Mouse (Mus musculus) limb, embryonic 11.5 days (tissue): ENCODE measurements around the gene Reep3. TPM values are rescaled to one million over a fixed set of nuclear protein-coding genes. Genes with fewer than 3 reads are reported as not detected.
A peak's percentile ranks its signal among the peaks of the same experiment; 100 is the strongest.

Experiments used
- ATAC-seq: fragments of 200-750 bp; cut with Nextera tagmentation; 2 replicates; pipeline ENCODE4 v1.8.0; 2017; ENCODE audit warnings: low read depth; ENCODE audit not compliant: insufficient number of reproducible peaks, low FRiP score, low TSS enrichment
- DNase-seq: peaks from one replicate; pipeline ENCODE4 v3.0.0-alpha.2; 2015; ENCODE audit warnings: low spot score
- H3K27ac ChIP-seq: fragments of 300-500 bp; sonication (generic); replicated peaks from 2 replicates; pipeline ENCODE4 v1.5.1; 2014; ENCODE audit warnings: low read depth, mild to moderate bottlenecking, low read length
- H3K27me3 ChIP-seq: fragments of 300-500 bp; sonication (generic); 2 replicates; pipeline ENCODE4 v1.6.1; 2014; ENCODE audit warnings: mild to moderate bottlenecking, low read length, mixed read lengths; ENCODE audit not compliant: control insufficient read depth, insufficient read depth
- H3K36me3 ChIP-seq: fragments of 300-500 bp; sonication (generic); 2 replicates; pipeline ENCODE4 v1.6.1; 2014; ENCODE audit warnings: mild to moderate bottlenecking, low read length, moderate library complexity, mixed read lengths; ENCODE audit not compliant: control insufficient read depth, insufficient read depth
- H3K4me1 ChIP-seq: fragments of 300-500 bp; sonication (generic); 2 replicates; pipeline ENCODE4 v1.6.1; 2014; ENCODE audit warnings: low read length, mixed read lengths; ENCODE audit not compliant: control insufficient read depth, insufficient read depth
- H3K4me2 ChIP-seq: fragments of 300-500 bp; sonication (generic); 2 replicates; pipeline ENCODE4 v1.6.1; 2014; ENCODE audit warnings: low read depth, mild to moderate bottlenecking, moderate library complexity; ENCODE audit not compliant: severe bottlenecking
- H3K4me3 ChIP-seq: fragments of 300-500 bp; sonication (generic); 2 replicates; pipeline ENCODE4 v1.5.1; 2014; ENCODE audit warnings: low read depth, low read length
- H3K9ac ChIP-seq: fragments of 300-500 bp; sonication (generic); 2 replicates; pipeline ENCODE4 v1.6.1; 2014; ENCODE audit warnings: mild to moderate bottlenecking, low read length
- H3K9me3 ChIP-seq: fragments of 300-500 bp; sonication (generic); 2 replicates; pipeline ENCODE4 v1.6.1; 2016; ENCODE audit warnings: low read length; ENCODE audit not compliant: control insufficient read depth
- WGBS: fragments of 180-500 bp; shearing (Covaris S2); extraction: QIAGEN DNeasy Blood & Tissue Kit; methylation state at CpG from one replicate; pipeline ENCODE4 v1.1.7; 2014; 5-methylcytosine and 5-hydroxymethylcytosine counted together
- polyA plus RNA-seq: library from polyadenylated mRNA; unstranded; fragments of >200 nt; fragmentation: Nextera tagmentation; extraction: Ambion mirVana; gene quantifications from 2 replicates; pipeline ENCODE4 v1.2.1, GENCODE M21; 2014

Reep3 gene
- polyA plus RNA-seq, 1 experiment from 2014 or later = 21.7 TPM

- ATAC-seq (0 out of 2 replicates have a peak, but pooled peaks have one; percentile 36), DNase-seq (peak; percentile 42)
- Histone ChIP-seq H3K9me3 (no peaks in the 10 kb centered on the region), H3K9ac (no peak overlapping the region), H3K36me3 (no peaks in the 10 kb centered on the region), H3K4me1 (peaks cover 16% of the 10 kb centered on the region), H3K4me3 (no peak overlapping the region), H3K27ac (no peak overlapping the region; the same call in 1 of the 2 replicates), H3K27me3 (no peaks in the 10 kb centered on the region), H3K4me2 (no peak overlapping the region)
- 42% methylated on average over 10 of the region's 10 CpGs for WGBS
These were observed 13.1 kb downstream of the Reep3 start for GRCm38 (mm10) chr10:67083446-67084166.

DNA sequence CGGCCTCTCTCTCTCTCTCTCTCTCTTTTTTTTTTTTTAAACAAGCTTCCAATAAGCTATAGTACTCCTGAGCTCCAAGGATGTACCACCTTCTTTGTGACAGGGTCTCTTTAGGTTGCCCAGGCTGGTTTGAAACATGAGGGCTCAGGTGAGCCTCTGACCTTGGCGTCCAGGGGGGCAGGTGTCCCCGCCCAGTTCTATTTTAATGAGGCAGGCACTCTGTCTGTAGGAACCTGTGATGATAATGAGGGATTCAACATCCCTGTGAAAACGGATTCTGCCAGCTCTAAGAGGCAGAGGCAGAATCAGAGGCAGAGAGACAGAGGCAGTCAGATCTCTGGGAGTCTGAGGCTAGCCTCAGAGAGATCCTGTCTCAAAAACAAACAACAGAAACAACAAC is 14.2 kb downstream of the Reep3 start:
- Histone ChIP-seq H3K9me3 (no peaks in the 10 kb centered on the region), H3K27me3 (no peaks in the 10 kb centered on the region), H3K4me3 (no peak overlapping the region), H3K4me2 (no peak overlapping the region), H3K4me1 (peaks cover 16% of the 10 kb centered on the region), H3K36me3 (no peaks in the 10 kb centered on the region), H3K9ac (no peak overlapping the region), H3K27ac (no peak overlapping the region)
- DNase-seq (no peak), ATAC-seq (no peak)
- WGBS = 82% methylated on average over 4 of the region's 4 CpGs

DNA sequence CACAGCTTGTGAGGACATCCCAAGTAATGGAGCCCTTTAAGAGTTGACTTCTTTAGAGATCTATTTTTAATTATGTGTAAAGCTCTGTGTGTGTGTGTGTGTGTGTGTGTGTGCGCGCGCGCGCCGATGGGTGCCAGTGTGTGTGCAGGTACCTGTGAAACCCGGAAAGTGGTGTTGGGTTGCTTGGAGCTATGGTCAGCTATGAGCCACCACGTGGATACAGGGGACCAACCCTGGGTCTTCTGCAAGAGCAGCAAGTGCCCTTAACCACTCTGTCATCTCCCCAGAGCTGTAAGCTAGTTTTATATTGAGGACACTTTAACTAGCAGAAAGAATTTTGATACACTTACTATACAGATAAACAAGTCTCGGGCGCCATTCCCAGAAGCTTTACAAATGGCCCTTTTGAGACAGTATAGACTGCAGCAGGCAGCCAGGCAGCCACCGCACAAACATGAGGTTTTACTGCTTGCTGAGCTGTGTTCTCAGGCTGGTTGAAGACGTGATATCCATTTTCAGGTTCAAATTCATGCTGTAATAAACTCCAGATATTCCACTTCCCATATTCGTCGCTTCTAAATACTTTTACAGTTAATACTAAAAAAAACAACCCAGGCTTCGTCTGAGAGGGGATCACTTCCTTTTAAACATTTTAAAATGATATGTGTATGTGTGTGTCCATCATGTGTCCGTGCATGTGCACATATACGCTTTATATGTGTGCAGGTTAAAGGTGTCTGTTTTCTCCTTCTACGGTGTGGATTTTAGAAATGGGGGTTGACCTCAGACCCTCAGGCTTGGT is 15.3 kb downstream of the Reep3 start:
- no peaks in the 10 kb centered on the region for H3K27me3 ChIP-seq
- no peak overlapping the region for H3K27ac ChIP-seq
- no peak overlapping the region for H3K9ac ChIP-seq
- no peaks in the 10 kb centered on the region for H3K9me3 ChIP-seq
- WGBS = 85% methylated on average over 18 of the region's 18 CpGs
- H3K4me2 ChIP-seq = no peak overlapping the region
- no peak overlapping the region for H3K4me3 ChIP-seq
- ATAC-seq (no peak), DNase-seq (no peak)
- peaks cover 18% of the 10 kb centered on the region for H3K4me1 ChIP-seq
- no peaks in the 10 kb centered on the region for H3K36me3 ChIP-seq

- Histone ChIP-seq H3K36me3 (no peaks in the 10 kb centered on the region), H3K9ac (no peak overlapping the region), H3K9me3 (no peaks in the 10 kb centered on the region), H3K4me1 (peaks cover 12% of the 10 kb centered on the region; the same call in 1 of the 2 replicates), H3K4me3 (no peak overlapping the region), H3K27me3 (no peaks in the 10 kb centered on the region), H3K4me2 (no peak overlapping the region), H3K27ac (no peak overlapping the region)
- no peak for ATAC-seq
- no peak for DNase-seq
- 75% methylated on average over 4 of the region's 4 CpGs for WGBS
These were observed 17.7 kb downstream of the Reep3 start for GRCm38 (mm10) chr10:67079030-67079429.

DNA sequence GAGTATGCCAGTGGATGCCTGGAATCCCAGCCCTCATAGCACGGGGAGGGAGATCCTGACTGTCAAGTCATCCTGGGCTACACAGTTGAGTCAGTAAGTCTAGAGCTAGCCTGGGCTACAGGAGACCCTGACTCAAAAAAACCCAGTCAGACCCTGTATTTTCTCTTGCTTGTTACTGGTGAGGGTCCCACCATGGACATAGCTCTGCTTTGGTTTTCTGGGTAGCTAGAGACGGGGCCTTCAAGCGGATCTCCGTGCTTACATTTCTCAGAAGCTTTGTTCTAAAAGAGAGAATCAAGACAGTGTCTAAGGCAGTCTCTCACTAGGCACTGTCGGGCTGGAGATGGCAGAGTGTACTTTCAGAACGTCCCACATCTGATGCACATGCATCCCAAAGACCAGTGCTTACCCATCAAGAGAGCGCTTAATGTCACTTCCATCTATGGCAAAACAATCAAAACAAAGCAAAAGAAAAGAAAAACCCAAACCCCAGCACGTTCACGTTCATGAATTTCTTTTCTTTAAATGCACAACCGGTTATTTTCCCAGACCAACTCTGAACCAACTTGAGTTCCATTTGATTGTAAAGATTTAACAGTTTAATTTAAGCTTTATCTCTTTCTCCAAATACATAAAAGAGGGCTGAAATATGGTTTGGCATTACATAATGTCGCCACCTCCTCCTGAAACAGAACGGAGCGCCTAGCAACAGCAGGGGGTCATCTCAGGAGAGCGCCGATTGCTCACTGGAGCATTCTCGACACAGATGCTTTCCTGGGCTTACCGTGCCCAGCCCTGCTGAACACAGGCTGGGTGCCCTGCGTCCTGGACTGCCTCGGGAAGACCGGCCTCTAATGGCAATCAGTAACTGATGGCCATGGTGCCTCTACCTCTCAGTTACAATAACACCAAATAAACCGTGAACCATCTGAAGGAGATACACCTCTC is 20.5 kb downstream of the Reep3 start:
- Histone ChIP-seq H3K27ac (no peak overlapping the region), H3K9me3 (no peaks in the 10 kb centered on the region), H3K36me3 (no peaks in the 10 kb centered on the region), H3K4me3 (no peak overlapping the region), H3K27me3 (no peaks in the 10 kb centered on the region), H3K9ac (no peak overlapping the region), H3K4me1 (0 out of 2 replicates have a peak, but pooled peaks cover 5% of the 10 kb centered on the region), H3K4me2 (no peak overlapping the region)
- 75% methylated on average over 21 of the region's 21 CpGs for WGBS
- ATAC-seq (no peak), DNase-seq (no peak)

- Histone ChIP-seq H3K4me2 (no peak overlapping the region), H3K9ac (no peak overlapping the region), H3K9me3 (no peaks in the 10 kb centered on the region), H3K27ac (no peak overlapping the region), H3K4me3 (no peak overlapping the region), H3K36me3 (no peaks in the 10 kb centered on the region), H3K4me1 (0 out of 2 replicates have a peak, but pooled peaks cover 2% of the 10 kb centered on the region), H3K27me3 (no peaks in the 10 kb centered on the region)
- DNase-seq (no peak), ATAC-seq (no peak)
- 95% methylated on average over 8 of the region's 8 CpGs for WGBS
These were observed 23.2 kb downstream of the Reep3 start for GRCm38 (mm10) chr10:67073577-67073976.

DNA sequence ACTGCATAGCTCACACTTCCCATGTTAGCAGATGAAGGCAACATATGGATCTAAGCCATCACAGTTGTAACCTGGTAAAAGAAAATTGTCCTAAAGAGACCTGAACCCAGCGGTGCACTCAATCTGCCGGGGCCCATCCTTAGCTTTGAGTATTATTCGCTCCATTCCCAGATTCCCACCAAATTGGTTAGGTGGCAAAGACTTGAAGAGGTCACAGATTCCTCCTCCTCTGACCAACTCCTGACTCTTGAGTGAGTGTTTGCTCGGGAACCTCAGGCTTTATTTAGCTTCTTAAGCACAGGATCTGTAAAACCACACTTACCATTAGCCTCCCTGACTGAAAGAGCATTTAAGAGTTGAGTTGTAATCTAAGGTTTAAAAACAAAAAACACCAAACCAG is 24.1 kb downstream of the Reep3 start:
- ATAC-seq (no peak), DNase-seq (no peak)
- no peaks in the 10 kb centered on the region for H3K9me3 ChIP-seq
- 92% methylated on average over 4 of the region's 4 CpGs for WGBS
- H3K4me3 ChIP-seq = no peak overlapping the region
- 0 out of 2 replicates have a peak, but pooled peaks cover 2% of the 10 kb centered on the region for H3K4me1 ChIP-seq
- no peaks in the 10 kb centered on the region for H3K36me3 ChIP-seq
- H3K4me2 ChIP-seq = no peak overlapping the region
- H3K27ac ChIP-seq = no peak overlapping the region
- no peak overlapping the region for H3K9ac ChIP-seq
- H3K27me3 ChIP-seq = no peaks in the 10 kb centered on the region

GRCm38 (mm10) chr10:67071884-67072283 is 24.9 kb downstream of the Reep3 start:
- no peak overlapping the region for H3K27ac ChIP-seq
- no peak for ATAC-seq

More at GRCm38 (mm10) chr10:67071884-67072283, 24.9 kb downstream of the Reep3 start:
- DNase-seq = no peak
- Histone ChIP-seq H3K9me3 (no peaks in the 10 kb centered on the region), H3K9ac (no peak overlapping the region), H3K36me3 (no peaks in the 10 kb centered on the region), H3K4me1 (0 out of 2 replicates have a peak, but pooled peaks cover 2% of the 10 kb centered on the region), H3K4me2 (no peak overlapping the region), H3K4me3 (no peak overlapping the region), H3K27me3 (no peaks in the 10 kb centered on the region)
- WGBS = 87% methylated on average over 5 of the region's 5 CpGs
